Mouse (Mus musculus) forebrain, embryonic 11.5 days (tissue): ENCODE measurements around the gene Spaca4. TPM values are rescaled to one million over a fixed set of nuclear protein-coding genes. Genes with fewer than 3 reads are reported as not detected.
A peak's percentile ranks its signal among the peaks of the same experiment; 100 is the strongest.

Source experiments
- ATAC-seq: fragments of 200-750 bp; cut with Nextera tagmentation; replicated peaks from 2 replicates; pipeline ENCODE4 v1.8.0; 2017; ENCODE audit warnings: moderate TSS enrichment; ENCODE audit not compliant: low FRiP score
- DNase-seq: peaks from one replicate; pipeline ENCODE4 v3.0.0-alpha.2; 2017; ENCODE audit warnings: low spot score
- H3K27ac ChIP-seq: fragments of 300-500 bp; sonication (generic); 2 replicates; pipeline ENCODE4 v1.5.1; 2014; ENCODE audit warnings: low read depth, low read length
- H3K27me3 ChIP-seq: fragments of 300-500 bp; sonication (generic); 2 replicates; pipeline ENCODE4 v1.6.1; 2014; ENCODE audit warnings: mild to moderate bottlenecking, low read length, mixed read lengths; ENCODE audit not compliant: control insufficient read depth, insufficient read depth
- H3K36me3 ChIP-seq: fragments of 300-500 bp; sonication (generic); 2 replicates; pipeline ENCODE4 v1.6.1; 2014; ENCODE audit warnings: mild to moderate bottlenecking, low read length, moderate library complexity, mixed read lengths; ENCODE audit not compliant: control insufficient read depth, insufficient read depth
- H3K4me1 ChIP-seq: fragments of 300-500 bp; sonication (generic); replicated peaks from 2 replicates; pipeline ENCODE4 v1.6.1; 2014; ENCODE audit warnings: low read length, mixed read lengths; ENCODE audit not compliant: control insufficient read depth, insufficient read depth
- H3K4me2 ChIP-seq: fragments of 300-500 bp; sonication (generic); 2 replicates; pipeline ENCODE4 v1.6.1; 2014; ENCODE audit warnings: low read depth, mild to moderate bottlenecking, low read length, moderate library complexity, mixed read lengths; ENCODE audit not compliant: severe bottlenecking
- H3K4me3 ChIP-seq: fragments of 300-500 bp; sonication (generic); 2 replicates; pipeline ENCODE4 v1.5.1; 2014; ENCODE audit warnings: low read depth, low read length
- H3K9ac ChIP-seq: fragments of 300-500 bp; sonication (generic); 2 replicates; pipeline ENCODE4 v1.6.1; 2014; ENCODE audit warnings: low read length
- H3K9me3 ChIP-seq: fragments of 300-500 bp; sonication (generic); 2 replicates; pipeline ENCODE4 v1.6.1; 2016; ENCODE audit warnings: low read length, mixed read lengths; ENCODE audit not compliant: control insufficient read depth
- WGBS: fragments of 180-500 bp; shearing (Covaris S2); extraction: QIAGEN DNeasy Blood & Tissue Kit; methylation state at CpG from one replicate; pipeline ENCODE4 v1.1.7; 2014; 5-methylcytosine and 5-hydroxymethylcytosine counted together
- polyA plus RNA-seq: library from polyadenylated mRNA; unstranded; fragments of >200 nt; fragmentation: Nextera tagmentation; extraction: Ambion mirVana; gene quantifications from 2 replicates; pipeline ENCODE4 v1.2.1, GENCODE M21; 2014

Gene Spaca4
- polyA plus RNA-seq, 1 experiment from 2014 or later, result not detected

DNA sequence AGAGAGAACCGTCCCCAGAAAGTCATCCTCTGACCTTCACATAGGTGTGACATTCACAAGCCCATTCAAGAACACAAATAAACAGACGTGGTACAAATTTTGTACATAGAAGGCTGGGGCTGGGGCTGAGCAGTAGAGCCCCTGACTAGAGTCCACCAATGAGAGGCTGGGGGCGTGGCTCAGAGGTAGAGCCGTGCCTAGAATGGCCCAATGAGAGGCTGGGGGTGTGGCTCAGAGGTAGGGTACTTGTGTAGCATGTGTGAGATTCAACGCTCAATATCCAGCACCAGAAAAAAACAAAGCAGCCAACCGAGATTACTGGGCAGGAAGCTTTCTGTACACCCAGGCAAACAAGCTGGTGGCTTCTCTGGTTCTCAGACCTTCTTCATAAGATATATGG, 30.1 kb upstream of the Spaca4 start:
- Histone ChIP-seq H3K27me3 (peaks cover 9% of the 10 kb centered on the region), H3K4me3 (no peak overlapping the region), H3K9me3 (no peaks in the 10 kb centered on the region), H3K4me1 (0 out of 2 replicates have a peak, but pooled peaks cover 3% of the 10 kb centered on the region), H3K9ac (no peak overlapping the region), H3K36me3 (no peaks in the 10 kb centered on the region), H3K27ac (no peak overlapping the region), H3K4me2 (no peak overlapping the region)
- DNase-seq (no peak), ATAC-seq (no peak)
- WGBS, result 62% methylated on average over 6 of the region's 6 CpGs

DNA sequence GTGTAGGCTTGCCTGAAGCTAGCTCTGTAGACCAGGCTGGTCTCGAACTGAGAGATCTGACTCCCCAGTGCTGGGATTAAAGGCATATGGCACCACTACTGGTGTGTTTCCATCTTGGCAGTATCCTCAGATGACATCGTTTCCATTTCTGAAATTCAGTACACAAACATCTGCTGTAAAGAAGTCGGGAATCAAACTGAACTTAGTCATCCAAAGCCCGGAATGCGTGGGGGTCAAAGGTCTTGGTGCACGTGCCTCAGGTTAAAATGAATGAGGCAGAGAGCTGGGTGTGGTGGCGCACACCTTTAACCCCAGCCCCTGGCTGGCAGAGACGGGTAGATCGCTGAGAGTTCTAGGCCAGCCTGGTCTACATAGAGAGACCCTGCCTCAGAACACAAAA, 24.5 kb upstream of the Spaca4 start:
- Histone ChIP-seq H3K27me3 (no peaks in the 10 kb centered on the region), H3K27ac (no peak overlapping the region), H3K36me3 (no peaks in the 10 kb centered on the region), H3K9ac (no peak overlapping the region), H3K4me2 (no peak overlapping the region), H3K4me3 (no peak overlapping the region), H3K9me3 (no peaks in the 10 kb centered on the region), H3K4me1 (no peaks in the 10 kb centered on the region)
- DNase-seq (no peak), ATAC-seq (no peak)
- 81% methylated on average over 9 of the region's 9 CpGs for WGBS

DNA sequence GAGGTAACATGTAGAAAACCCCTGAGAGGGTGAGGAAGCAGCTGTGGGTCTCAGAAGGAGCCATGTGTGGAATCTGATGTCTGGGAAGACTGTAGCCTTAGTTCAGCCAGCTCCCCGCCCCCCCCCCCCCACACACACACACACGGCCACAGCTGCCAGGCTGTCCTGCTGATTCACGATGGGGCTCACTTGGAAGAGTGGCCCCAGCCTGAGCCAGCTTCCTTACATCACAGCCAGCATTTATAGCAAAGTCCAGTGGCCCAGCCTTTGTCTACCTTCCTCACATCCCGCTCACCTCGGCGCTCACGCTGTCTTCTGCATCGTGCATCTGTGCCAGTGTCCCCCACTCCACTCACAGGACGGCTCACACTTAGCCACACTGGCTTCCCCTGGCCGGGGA, 23.8 kb upstream of the Spaca4 start:
- DNase-seq (no peak), ATAC-seq (no peak)
- H3K36me3 ChIP-seq, result no peaks in the 10 kb centered on the region
- no peak overlapping the region for H3K4me2 ChIP-seq
- no peak overlapping the region; the same call in 1 of the 2 replicates for H3K9ac ChIP-seq
- no peaks in the 10 kb centered on the region for H3K4me1 ChIP-seq
- no peak overlapping the region for H3K27ac ChIP-seq
- no peak overlapping the region for H3K4me3 ChIP-seq
- 56% methylated on average over 8 of the region's 10 CpGs for WGBS
- no peaks in the 10 kb centered on the region for H3K9me3 ChIP-seq
- H3K27me3 ChIP-seq, result no peaks in the 10 kb centered on the region

DNA sequence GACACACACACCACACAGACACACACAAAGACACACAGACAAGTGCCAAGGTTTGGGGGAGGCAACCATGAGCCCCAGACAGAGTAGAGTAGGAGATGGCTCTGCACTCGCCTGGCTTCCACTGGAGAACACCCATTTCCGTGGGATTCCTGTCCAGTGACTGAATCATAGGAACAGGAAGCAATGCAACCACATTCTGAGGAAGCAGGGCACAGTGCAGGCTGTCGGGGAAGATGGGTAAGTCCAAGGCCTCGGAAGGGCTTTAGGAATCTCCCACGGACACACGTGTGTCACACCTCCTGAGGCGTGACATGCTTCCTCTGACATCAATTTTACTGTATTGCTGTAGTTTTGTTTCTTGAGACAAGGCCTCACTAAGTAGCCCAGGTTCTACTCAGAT, 22.5 kb upstream of the Spaca4 start:
- WGBS, result 77% methylated on average over 7 of the region's 7 CpGs
- Histone ChIP-seq H3K9me3 (no peaks in the 10 kb centered on the region), H3K27me3 (no peaks in the 10 kb centered on the region), H3K36me3 (no peaks in the 10 kb centered on the region), H3K4me3 (no peak overlapping the region), H3K9ac (no peak overlapping the region), H3K27ac (no peak overlapping the region), H3K4me1 (no peaks in the 10 kb centered on the region), H3K4me2 (no peak overlapping the region)
- no peak for DNase-seq
- no peak for ATAC-seq

DNA sequence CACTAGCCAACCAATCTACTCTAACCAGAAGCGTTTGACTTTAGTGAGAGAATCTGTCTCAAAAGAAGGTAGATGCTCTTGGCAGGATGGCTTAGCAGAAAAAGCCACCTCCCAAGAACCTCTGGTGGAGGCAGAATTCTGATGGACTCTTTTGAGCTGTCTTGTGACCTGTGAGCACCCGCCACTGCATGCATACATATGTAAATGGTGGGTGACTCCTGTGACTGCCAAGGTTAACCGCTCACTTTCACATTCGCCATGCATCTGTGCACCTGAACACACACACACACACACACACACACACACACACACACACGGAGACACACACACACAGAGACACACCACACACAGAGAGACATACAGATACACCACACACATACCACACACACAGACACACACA, 21.8 kb upstream of the Spaca4 start:
- H3K9me3 ChIP-seq, result no peaks in the 10 kb centered on the region
- 78% methylated on average over 5 of the region's 5 CpGs for WGBS
- DNase-seq (no peak), ATAC-seq (no peak)
- H3K4me1 ChIP-seq, result no peaks in the 10 kb centered on the region
- no peak overlapping the region for H3K4me2 ChIP-seq
- no peak overlapping the region for H3K9ac ChIP-seq
- no peak overlapping the region for H3K27ac ChIP-seq
- no peaks in the 10 kb centered on the region for H3K36me3 ChIP-seq
- no peaks in the 10 kb centered on the region for H3K27me3 ChIP-seq
- H3K4me3 ChIP-seq, result no peak overlapping the region

DNA sequence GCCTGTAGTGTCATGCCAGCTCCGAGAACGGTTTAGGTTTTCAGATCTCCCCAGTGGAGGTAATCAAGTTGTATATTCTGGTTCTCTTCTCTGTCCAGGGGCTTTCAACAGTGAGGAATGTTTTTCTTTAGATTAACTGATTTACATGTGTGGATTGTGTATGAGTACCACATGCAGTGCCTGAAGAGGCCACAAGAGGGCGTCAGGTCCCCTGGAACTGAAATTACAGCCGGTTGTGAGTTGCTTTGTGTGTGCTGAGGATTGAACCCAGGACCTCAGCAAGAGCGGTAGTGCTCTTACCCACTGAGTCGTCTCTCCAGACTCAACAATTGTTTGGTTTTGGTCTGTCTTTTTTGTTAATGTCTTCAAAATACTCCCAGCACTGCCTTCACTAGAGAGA, 20.9 kb upstream of the Spaca4 start:
- Histone ChIP-seq H3K9ac (no peak overlapping the region), H3K36me3 (no peaks in the 10 kb centered on the region), H3K4me3 (no peak overlapping the region), H3K27ac (no peak overlapping the region), H3K4me2 (no peak overlapping the region), H3K27me3 (no peaks in the 10 kb centered on the region), H3K4me1 (no peaks in the 10 kb centered on the region), H3K9me3 (no peaks in the 10 kb centered on the region)
- DNase-seq, result no peak
- WGBS, result 64% methylated on average over 6 of the region's 6 CpGs
- ATAC-seq, result no peak

DNA sequence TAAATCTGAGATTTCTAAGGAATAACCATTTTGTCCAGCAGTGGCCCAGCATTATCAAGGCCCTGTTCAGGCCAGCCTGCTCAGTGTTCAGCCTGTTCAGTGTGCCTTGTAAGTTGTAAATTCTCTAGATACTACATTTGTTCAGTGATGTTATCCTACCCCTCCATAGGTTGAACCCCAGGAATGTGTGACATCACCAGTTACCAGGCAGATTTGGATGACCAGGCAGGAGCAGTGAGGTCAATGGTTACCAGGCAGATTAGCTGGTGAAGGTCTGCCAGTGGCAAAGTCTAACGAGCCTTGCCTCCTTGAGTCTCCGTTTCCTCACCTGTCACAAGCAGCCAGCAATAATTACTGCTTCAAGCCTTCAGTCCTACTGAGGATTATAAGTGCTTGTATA, 18.8 kb upstream of the Spaca4 start:
- WGBS, result 34% methylated on average over 2 of the region's 2 CpGs

DNA sequence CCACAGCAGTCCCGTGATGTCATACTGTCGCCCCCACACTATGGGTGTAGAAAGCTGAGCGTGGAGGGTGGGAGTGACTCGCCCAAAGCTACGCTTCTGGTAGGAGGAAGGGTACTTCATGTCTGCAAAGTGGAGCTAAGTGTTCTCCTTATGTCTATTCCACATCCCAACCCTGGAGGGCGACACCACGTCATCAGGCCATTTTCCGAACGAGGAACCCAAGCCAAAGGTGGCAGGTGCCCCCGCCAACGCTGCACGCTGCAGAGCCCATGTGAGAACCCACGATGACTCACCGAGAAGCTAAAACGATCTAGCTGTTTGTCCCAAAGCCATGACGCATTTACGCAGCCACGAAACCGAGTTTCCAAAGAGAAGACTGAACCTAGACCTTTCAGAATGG, 16.7 kb upstream of the Spaca4 start:
- H3K27me3 ChIP-seq, result no peaks in the 10 kb centered on the region
- H3K9me3 ChIP-seq, result no peaks in the 10 kb centered on the region
- ATAC-seq, result no peak
- H3K9ac ChIP-seq, result no peak overlapping the region
- H3K36me3 ChIP-seq, result no peaks in the 10 kb centered on the region
- H3K4me3 ChIP-seq, result no peak overlapping the region
- DNase-seq, result no peak
- WGBS, result 33% methylated on average over 19 of the region's 19 CpGs
- no peak overlapping the region for H3K27ac ChIP-seq
- H3K4me2 ChIP-seq, result no peak overlapping the region
- no peaks in the 10 kb centered on the region for H3K4me1 ChIP-seq

More for the DNA sequence above, 18.8 kb upstream of the Spaca4 start:
- no peaks in the 10 kb centered on the region for H3K36me3 ChIP-seq
- DNase-seq (peak; percentile 68), ATAC-seq (no peak)
- no peak overlapping the region for H3K4me3 ChIP-seq
- no peak overlapping the region for H3K4me2 ChIP-seq
- H3K4me1 ChIP-seq, result no peaks in the 10 kb centered on the region
- H3K27ac ChIP-seq, result no peak overlapping the region
- H3K9ac ChIP-seq, result no peak overlapping the region
- H3K27me3 ChIP-seq, result no peaks in the 10 kb centered on the region
- no peaks in the 10 kb centered on the region for H3K9me3 ChIP-seq

DNA sequence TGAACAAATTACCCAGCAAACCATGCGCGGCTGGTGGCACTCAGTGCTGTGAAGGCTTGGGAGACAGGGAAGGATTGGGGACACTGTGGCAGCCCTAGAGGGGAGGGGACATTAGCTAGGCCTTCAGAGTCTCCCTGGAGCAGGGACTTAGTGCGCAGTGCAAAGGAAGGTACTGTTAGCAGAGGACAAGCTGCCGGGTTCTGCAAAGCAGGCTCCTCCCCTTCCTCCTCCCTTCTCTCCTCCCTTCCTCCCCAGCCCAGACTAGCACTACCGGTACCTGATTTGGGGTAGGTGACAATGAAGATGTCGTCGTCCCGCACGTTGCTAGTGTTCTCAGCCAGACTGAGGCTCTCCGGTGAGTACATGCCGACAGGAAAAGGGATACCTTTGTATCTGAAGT, 16.2 kb upstream of the Spaca4 start:
- Histone ChIP-seq H3K4me3 (no peak overlapping the region), H3K4me2 (no peak overlapping the region), H3K4me1 (no peaks in the 10 kb centered on the region), H3K9me3 (no peaks in the 10 kb centered on the region), H3K27ac (no peak overlapping the region), H3K36me3 (no peaks in the 10 kb centered on the region), H3K9ac (no peak overlapping the region), H3K27me3 (no peaks in the 10 kb centered on the region)
- no peak for ATAC-seq
- 40% methylated on average over 11 of the region's 11 CpGs for WGBS
- no peak for DNase-seq
